Mouse (Mus musculus): Measurements from ENCODE around the gene Aff1. TPM values are rescaled to one million over a fixed set of nuclear protein-coding genes. Genes with fewer than 3 reads are reported as not detected.
A peak's percentile ranks its signal among the peaks of the same experiment; 100 is the strongest.

Aff1 gene
- polyA plus RNA-seq, 1 experiment = 50.1 TPM

GRCm38 (mm10) chr5:103741992-103742391 lies 49.8 kb downstream of the Aff1 start:
- TF ChIP-seq CTCF (IDR thresholded peaks at IDR 0.05; ENCODE audit: borderline replicate concordance, insufficient read depth, low read length) (no peak), POLR2A (IDR thresholded peaks at IDR 0.05; ENCODE audit: low read depth, low read length) (no peak)
- no peaks in the 10 kb centered on the region for H3K4me1 ChIP-seq (ENCODE audit: control insufficient read depth, insufficient read depth, low read length)
- no peak overlapping the region for H3K4me3 ChIP-seq (ENCODE audit: insufficient read depth, low read length)
- no peak overlapping the region for H3K27ac ChIP-seq (ENCODE audit: insufficient read depth, low read length)

DNA sequence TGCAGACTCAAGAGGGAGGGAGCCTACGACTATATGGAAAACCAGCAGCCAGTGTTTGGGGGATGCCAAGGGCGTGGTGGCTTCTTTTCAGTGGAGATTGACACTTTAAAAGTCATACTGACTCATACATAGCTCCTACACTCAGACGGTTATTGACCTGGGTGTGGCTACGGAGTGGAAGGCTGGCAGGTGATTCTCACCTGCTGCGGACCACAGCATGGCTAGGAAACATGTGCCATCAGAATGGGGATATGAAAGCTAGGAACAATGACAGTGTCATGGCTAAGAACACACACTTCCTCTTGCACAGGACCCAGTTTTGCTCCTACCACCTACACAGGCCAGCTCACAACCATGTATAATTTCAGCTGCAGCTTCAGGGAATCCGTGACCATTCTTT lies 52.4 kb downstream of the Aff1 start:
- no peak overlapping the region for H3K27ac ChIP-seq (ENCODE audit: insufficient read depth, low read length)
- TF ChIP-seq POLR2A (IDR thresholded peaks at IDR 0.05; ENCODE audit: low read depth, low read length) (no peak), CTCF (IDR thresholded peaks at IDR 0.05; ENCODE audit: borderline replicate concordance, insufficient read depth, low read length) (no peak)
- H3K4me1 ChIP-seq (ENCODE audit: control insufficient read depth, insufficient read depth, low read length) = no peaks in the 10 kb centered on the region
- no peak overlapping the region for H3K4me3 ChIP-seq (ENCODE audit: insufficient read depth, low read length)

- Histone ChIP-seq H3K27ac (ENCODE audit: insufficient read depth, low read length) (no peak overlapping the region), H3K4me1 (ENCODE audit: control insufficient read depth, insufficient read depth, low read length) (no peaks in the 10 kb centered on the region)
- TF ChIP-seq POLR2A (IDR thresholded peaks at IDR 0.05; ENCODE audit: low read depth, low read length) = no peak
- no peak for TF ChIP-seq CTCF (IDR thresholded peaks at IDR 0.05; ENCODE audit: borderline replicate concordance, insufficient read depth, low read length)
Observed at GRCm38 (mm10) chr5:103745635-103746034, 53.5 kb downstream of the Aff1 start.

DNA sequence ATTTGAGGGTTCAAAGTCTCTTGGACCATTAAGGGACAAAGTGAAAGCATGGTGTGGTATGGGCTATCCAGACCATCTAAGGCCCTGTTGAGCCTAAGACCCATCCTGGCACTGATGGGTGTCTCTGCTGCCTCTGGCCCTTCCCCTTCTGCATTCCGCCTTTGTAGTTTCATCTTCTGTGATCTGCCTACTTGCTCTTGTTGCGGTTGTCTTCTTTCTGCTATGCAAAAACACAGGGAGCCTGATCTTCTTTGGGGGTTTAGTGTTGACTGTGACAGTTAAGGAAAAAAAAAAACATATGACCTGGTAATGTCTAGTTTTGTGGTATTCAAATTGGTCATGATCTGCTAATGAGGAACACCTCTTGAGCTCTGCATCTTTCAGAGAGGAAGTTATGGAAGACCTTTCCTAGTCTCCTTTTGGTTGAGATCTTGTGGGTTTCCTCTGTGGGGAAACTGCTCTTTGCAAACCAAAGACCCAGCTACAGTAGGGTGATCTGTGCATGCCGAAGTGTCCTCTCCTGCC lies 54.4 kb downstream of the Aff1 start:
- H3K27ac ChIP-seq (ENCODE audit: insufficient read depth, low read length) = no peak overlapping the region
- TF ChIP-seq CTCF (IDR thresholded peaks at IDR 0.05; ENCODE audit: borderline replicate concordance, insufficient read depth, low read length) (no peak), POLR2A (IDR thresholded peaks at IDR 0.05; ENCODE audit: low read depth, low read length) (no peak)
- no peak overlapping the region for H3K4me3 ChIP-seq (ENCODE audit: insufficient read depth, low read length)
- H3K4me1 ChIP-seq (ENCODE audit: control insufficient read depth, insufficient read depth, low read length) = no peaks in the 10 kb centered on the region

More at GRCm38 (mm10) chr5:103745635-103746034, 53.5 kb downstream of the Aff1 start:
- H3K4me3 ChIP-seq (ENCODE audit: insufficient read depth, low read length) = no peak overlapping the region

DNA sequence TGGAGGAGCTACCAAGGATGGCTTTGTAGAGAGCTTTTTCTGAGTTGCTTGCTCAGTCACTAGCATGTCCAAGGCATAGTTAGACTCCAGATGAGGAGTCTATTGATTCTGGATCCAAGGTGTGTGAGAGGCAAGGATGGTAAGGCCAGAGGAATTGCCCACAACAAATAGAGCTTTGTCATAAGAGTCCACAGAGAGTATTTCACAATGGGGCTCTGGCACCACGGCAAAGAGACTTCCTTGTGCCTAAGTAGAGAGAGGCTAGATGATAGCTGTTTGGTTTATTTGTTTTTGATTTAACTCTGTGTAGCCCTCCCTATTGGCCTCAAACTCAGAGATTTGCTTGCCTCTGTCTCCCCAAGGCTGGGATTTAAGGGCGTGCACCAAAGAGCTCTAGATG lies 54.9 kb downstream of the Aff1 start:
- H3K4me3 ChIP-seq (ENCODE audit: insufficient read depth, low read length) = no peak overlapping the region
- TF ChIP-seq POLR2A (IDR thresholded peaks at IDR 0.05; ENCODE audit: low read depth, low read length) = no peak
- no peak for TF ChIP-seq CTCF (IDR thresholded peaks at IDR 0.05; ENCODE audit: borderline replicate concordance, insufficient read depth, low read length)
- H3K27ac ChIP-seq (ENCODE audit: insufficient read depth, low read length) = no peak overlapping the region
- no peaks in the 10 kb centered on the region for H3K4me1 ChIP-seq (ENCODE audit: control insufficient read depth, insufficient read depth, low read length)

- H3K4me3 ChIP-seq (ENCODE audit: insufficient read depth, low read length) = no peak overlapping the region
- peaks cover 4% of the 10 kb centered on the region for H3K4me1 ChIP-seq (ENCODE audit: control insufficient read depth, insufficient read depth, low read length)
- H3K27ac ChIP-seq (ENCODE audit: insufficient read depth, low read length) = no peak overlapping the region
- TF ChIP-seq POLR2A (IDR thresholded peaks at IDR 0.05; ENCODE audit: low read depth, low read length) = no peak
- TF ChIP-seq CTCF (IDR thresholded peaks at IDR 0.05; ENCODE audit: borderline replicate concordance, insufficient read depth, low read length) = no peak
Observed at GRCm38 (mm10) chr5:103748343-103748742, 56.2 kb downstream of the Aff1 start.

GRCm38 (mm10) chr5:103749465-103750285 lies 57.5 kb downstream of the Aff1 start:
- no peak overlapping the region for H3K4me3 ChIP-seq (ENCODE audit: insufficient read depth, low read length)
- peaks cover 4% of the 10 kb centered on the region for H3K4me1 ChIP-seq (ENCODE audit: control insufficient read depth, insufficient read depth, low read length)
- no peak overlapping the region for H3K27ac ChIP-seq (ENCODE audit: insufficient read depth, low read length)
- TF ChIP-seq CTCF (IDR thresholded peaks at IDR 0.05; ENCODE audit: borderline replicate concordance, insufficient read depth, low read length) (no peak), POLR2A (IDR thresholded peaks at IDR 0.05; ENCODE audit: low read depth, low read length) (no peak)

- peak overlapping the region; percentile 94 for H3K27ac ChIP-seq (ENCODE audit: insufficient read depth, low read length)
- H3K4me1 ChIP-seq (ENCODE audit: control insufficient read depth, insufficient read depth, low read length) = peaks cover 18% of the 10 kb centered on the region
- no peak for TF ChIP-seq CTCF (IDR thresholded peaks at IDR 0.05; ENCODE audit: borderline replicate concordance, insufficient read depth, low read length)
- peak; percentile 31 for TF ChIP-seq POLR2A (IDR thresholded peaks at IDR 0.05; ENCODE audit: low read depth, low read length)
- H3K4me3 ChIP-seq (ENCODE audit: insufficient read depth, low read length) = peak overlapping the region; percentile 82
Observed at GRCm38 (mm10) chr5:103752665-103753510, 60.7 kb downstream of the Aff1 start.

DNA sequence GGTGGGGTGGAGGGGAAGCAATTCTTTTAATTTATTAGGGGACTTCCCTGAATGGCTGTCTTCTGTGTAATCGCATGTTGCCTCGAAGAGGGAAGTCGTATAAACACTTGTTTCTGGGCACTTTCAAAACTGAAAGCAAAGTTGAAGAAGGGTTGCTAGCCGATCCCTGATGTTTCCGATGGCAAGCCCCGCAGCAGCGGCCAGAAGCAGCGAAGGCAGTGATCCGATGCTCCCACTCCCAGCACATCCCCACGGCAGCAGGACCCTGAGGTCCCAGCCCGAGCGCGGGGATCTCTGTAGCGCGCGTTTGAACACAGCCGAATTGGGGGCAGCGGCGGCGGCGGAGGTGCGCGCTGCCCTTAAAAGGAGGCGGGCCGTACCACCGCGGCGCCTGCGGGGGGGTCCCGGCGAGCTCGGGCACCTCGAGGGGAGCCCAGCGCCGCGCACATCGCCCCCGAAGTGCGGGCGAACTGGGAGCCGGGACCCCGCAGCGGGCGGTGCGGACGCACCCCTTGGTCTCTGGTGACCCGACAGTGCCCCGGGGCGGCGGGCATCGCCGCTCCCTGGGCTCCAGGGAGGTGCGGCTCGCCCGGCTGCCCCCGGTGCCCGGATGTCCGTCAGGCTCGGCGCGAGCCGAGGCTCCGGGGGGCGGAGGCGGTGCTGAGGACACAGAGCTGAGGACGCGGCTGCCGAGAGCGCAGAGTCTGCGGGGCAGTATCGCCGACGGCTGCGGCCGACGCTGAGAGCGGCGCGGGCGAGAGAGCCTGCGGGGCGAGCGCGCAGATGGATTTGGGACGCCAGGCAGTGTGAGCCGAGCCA lies 61.5 kb downstream of the Aff1 start:
- peak overlapping the region; percentile 82 for H3K4me3 ChIP-seq (ENCODE audit: insufficient read depth, low read length)
- peaks cover 25% of the 10 kb centered on the region for H3K4me1 ChIP-seq (ENCODE audit: control insufficient read depth, insufficient read depth, low read length)
- H3K27ac ChIP-seq (ENCODE audit: insufficient read depth, low read length) = peak overlapping the region; percentile 94
- TF ChIP-seq CTCF (IDR thresholded peaks at IDR 0.05; ENCODE audit: borderline replicate concordance, insufficient read depth, low read length) (no peak), POLR2A (IDR thresholded peaks at IDR 0.05; ENCODE audit: low read depth, low read length) (peak; percentile 89)

Measured in embryonic fibroblast, embryonic 13.5 days (primary cell).